Mouse (Mus musculus) neutrophil, adult 65 days (primary cell): ENCODE data around the gene Snx22. TPM values are rescaled to one million over a fixed set of nuclear protein-coding genes. Genes with fewer than 3 reads are reported as not detected.

Source experiments
- total RNA-seq: library from RNA; stranded (reverse); gene quantifications from 2 replicates; pipeline ENCODE4 v1.2.4, GENCODE M21; 2023

The Snx22 gene
- total RNA-seq = not detected in 2 replicates

DNA sequence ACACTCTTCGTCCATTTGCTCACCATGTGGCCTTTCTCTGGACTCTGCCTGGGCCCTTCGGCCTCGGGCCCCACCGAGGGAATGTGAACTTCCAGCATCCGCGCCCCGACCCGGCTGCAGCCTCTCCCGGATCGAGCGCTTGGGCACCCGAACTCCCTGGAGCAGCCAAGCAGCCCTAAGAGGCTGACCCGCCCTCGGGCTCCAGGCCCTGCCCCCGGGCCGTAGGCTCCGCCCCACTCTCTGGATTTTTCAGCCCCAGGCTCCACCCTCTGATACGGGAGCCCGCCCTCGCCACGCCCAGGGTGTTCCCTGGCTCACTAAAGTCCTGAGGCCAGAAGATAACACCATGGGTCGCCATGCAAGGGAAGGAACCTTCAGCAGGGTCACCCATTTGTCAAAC is at the start of gene Snx22:
TSS of gene Snx22 (minus strand) at position 137 of the 400 bp plus-strand sequence.

DNA sequence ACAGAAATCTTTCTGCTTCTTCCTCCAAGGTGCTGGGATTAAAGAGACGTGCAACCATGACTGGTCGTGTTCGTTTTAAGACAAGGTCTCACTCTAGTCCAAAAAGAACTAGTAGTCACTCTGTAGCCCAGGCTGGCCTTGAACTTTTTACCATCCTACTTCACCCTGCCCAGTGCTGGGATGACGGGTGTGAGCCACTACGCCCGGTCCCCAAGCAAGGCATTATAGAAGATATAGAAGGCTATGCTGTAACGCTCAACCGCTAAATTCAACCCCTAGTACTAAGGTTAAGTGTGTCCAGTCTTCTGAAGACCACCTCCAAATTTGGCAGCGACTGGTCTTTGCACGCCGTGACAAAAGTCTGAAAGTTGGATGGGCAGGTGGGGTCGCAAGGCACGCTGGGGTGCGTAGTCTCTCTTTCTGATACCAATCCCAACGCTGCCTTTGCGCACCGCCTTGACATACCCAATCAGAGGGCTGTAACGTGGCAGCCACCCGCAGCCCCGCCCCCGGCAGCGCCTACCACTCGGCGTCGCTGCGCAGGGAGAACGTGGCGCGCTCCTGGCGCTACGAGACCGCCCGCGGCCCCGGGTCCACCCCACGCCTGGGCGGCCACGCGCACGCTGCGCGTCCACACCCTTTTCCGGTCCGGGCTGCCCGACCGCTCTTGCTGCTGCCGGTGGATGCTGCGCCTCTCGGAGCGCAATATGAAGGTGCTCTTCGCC is 9.8 kb downstream of the Snx22 start, which contains the start of gene Ppib:
TSS of gene Ppib (plus strand) at position 640 of the 725 bp plus-strand sequence.

Other genes with a start within 250 kb of the Snx22 start
- 22.7 and 24.6 TPM in 2 replicates for gene Zfp609, start 242.2 kb downstream of the Snx22 start, total RNA-seq
- gene Pclaf, start 179.5 kb downstream of the Snx22 start, total RNA-seq = 82.6 and 100 TPM in 2 replicates
- gene Trip4, start 160.9 kb downstream of the Snx22 start, total RNA-seq = 26.5 and 27.5 TPM in 2 replicates
- 45.7 and 59.8 TPM in 2 replicates for gene Csnk1g1, start 160.8 kb downstream of the Snx22 start, total RNA-seq
- gene Ppib, start 9.5 kb downstream of the Snx22 start, total RNA-seq = 129 and 167 TPM in 2 replicates
- 60.4 and 73.1 TPM in 2 replicates for gene Snx1, start 56.9 kb upstream of the Snx22 start, total RNA-seq
- 62.4 and 65.4 TPM in 2 replicates for gene Ciao2a, start 56.9 kb upstream of the Snx22 start, total RNA-seq
- gene Dapk2, start 88.5 kb upstream of the Snx22 start, total RNA-seq = 15.1 and 19.1 TPM in 2 replicates